Mouse (Mus musculus): ENCODE data around the gene Ppa1. TPM values are rescaled to one million over a fixed set of nuclear protein-coding genes. Genes with fewer than 3 reads are reported as not detected.

The Ppa1 gene
- polyA plus RNA-seq, 1 experiment from 2014 or later = 204 TPM

- no peak overlapping the region for H3K9ac ChIP-seq
- no peak overlapping the region for H3K27ac ChIP-seq (replicated peaks)
- no peak for ATAC-seq (ENCODE audit: low FRiP score, low read depth)
- no peak overlapping the region for H3K4me3 ChIP-seq
- H3K36me3 ChIP-seq = peaks cover 44% of the 10 kb centered on the region
- no peaks in the 10 kb centered on the region for H3K27me3 ChIP-seq
- 88% methylated on average over 3 of the region's 3 CpGs for WGBS
- no peak overlapping the region for H3K4me2 ChIP-seq
- H3K4me1 ChIP-seq (replicated peaks) = peaks cover 9% of the 10 kb centered on the region
- no peaks in the 10 kb centered on the region for H3K9me3 ChIP-seq
Measured at GRCm38 (mm10) chr10:61675935-61676334, 27.6 kb downstream of the Ppa1 start.

DNA sequence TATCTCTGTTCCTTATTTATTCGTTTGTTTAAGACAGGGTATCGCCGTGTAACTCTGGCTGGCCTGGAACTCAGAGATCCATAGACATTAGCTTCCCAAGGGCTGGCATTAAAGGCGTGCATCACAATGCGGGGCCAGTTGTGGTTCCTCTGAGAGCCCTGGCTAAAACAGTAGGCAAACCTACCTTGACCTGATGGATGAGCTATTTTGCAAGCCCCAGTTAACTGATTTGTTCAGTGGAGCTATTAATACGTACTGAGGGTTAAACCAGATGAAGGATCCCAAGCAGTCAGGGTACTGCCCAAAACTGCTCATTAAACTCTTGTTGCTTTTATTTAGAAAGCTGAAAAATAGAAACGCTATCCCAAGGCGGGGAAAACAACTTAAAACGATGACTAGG lies 31.2 kb downstream of the Ppa1 start:
- peak; percentile 5; the same call in 1 of the 2 replicates for ATAC-seq (ENCODE audit: low FRiP score, low read depth)
- H3K4me3 ChIP-seq = peak overlapping the region; percentile 72
- H3K36me3 ChIP-seq = peaks cover 11% of the 10 kb centered on the region
- H3K27ac ChIP-seq (replicated peaks) = peak overlapping the region; percentile 78
- H3K4me1 ChIP-seq (replicated peaks) = peaks cover 24% of the 10 kb centered on the region
- WGBS = 39% methylated on average over 9 of the region's 9 CpGs
- no peaks in the 10 kb centered on the region for H3K27me3 ChIP-seq
- H3K4me2 ChIP-seq = peak overlapping the region; percentile 62
- H3K9ac ChIP-seq = peak overlapping the region; percentile 57
- H3K9me3 ChIP-seq = no peaks in the 10 kb centered on the region

DNA sequence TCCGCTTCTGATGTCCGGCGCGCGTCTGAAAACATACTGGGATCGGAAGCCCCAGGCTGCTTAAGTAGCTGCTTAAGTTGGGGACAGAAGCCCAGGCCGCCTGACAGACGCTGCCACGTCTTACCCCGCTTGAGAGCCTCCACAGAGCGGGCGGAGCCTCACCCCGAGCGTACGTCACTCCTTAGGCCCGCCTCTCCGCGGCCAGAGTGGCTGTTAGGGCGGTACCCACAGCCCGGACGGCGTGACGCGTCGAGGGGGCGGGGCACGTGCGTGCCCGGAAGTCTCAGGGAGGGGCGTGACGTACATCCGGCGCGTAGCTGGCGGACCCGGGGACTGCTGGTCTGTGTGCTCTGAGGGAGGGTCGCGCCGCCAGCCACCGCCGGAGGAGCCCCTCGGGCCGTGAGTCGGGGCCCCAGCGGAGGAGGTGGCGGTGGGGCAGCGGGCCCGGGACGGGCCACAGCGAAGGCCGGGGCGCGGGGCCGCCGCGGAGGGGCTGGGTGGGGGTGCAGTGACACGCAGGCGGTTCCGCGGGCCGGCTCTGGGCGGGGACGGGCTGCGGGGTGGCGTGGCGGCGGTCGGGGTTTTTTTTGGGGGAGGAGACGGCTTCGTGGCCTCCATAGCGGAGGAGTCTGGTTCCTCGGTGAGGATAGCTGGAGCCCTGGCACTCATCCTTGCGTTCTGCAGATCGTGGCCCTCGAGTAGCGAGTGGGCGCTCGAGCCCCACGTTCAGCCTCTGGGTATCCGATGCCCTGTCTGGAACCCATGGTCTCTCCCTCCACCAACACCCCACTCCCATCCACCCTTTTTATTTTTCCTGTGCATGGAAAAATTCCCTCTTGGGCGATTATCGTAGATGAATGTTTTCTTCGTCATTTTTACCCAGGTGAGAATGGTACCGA lies 31.9 kb downstream of the Ppa1 start, which contains the start of gene Sar1a:
Gene Sar1a (plus strand): TSS at position 285 of the 899 bp plus-strand sequence.
- peak within 1 kb of the TSS; percentile 85 for H3K27ac ChIP-seq (replicated peaks)
- H3K27me3 ChIP-seq = no peaks in the 10 kb centered on the region
- peak; percentile 99 for ATAC-seq (ENCODE audit: low FRiP score, low read depth)
- H3K4me3 ChIP-seq = peak within 1 kb of the TSS; percentile 72
- WGBS = under 1% methylated on average over 74 of the region's 84 CpGs
- H3K9ac ChIP-seq = peak within 1 kb of the TSS; percentile 85
- no peaks in the 10 kb centered on the region for H3K9me3 ChIP-seq
- peak within 1 kb of the TSS; percentile 89 for H3K4me2 ChIP-seq
- peaks cover 24% of the 10 kb centered on the region for H3K4me1 ChIP-seq (replicated peaks)
- peaks cover 8% of the 10 kb centered on the region; the same call in 1 of the 2 replicates for H3K36me3 ChIP-seq

DNA sequence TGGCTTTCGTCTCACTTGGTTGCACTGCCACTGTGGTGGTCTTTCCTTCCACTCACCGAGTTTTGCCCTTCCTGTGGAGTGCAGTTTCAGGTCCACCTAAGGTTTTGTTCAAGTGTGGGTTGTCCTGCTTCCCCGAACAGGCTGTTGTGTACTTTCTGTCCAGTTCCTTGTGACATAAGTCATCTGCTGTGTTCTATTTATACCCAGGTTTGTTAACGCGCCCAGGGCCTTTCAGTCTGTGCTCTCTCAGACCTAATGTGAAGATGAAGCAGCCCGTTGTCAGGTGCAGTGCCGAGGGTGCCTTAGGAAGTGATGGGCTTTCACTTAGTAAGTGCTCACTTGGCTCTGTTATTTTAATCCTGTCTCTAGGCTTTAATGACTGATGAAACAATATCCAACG lies 41.1 kb downstream of the Ppa1 start:
- ATAC-seq (ENCODE audit: low FRiP score, low read depth) = no peak
- 90% methylated on average over 8 of the region's 8 CpGs for whole genome bisulfite sequencing
- no peak overlapping the region for H3K4me2 ChIP-seq

DNA sequence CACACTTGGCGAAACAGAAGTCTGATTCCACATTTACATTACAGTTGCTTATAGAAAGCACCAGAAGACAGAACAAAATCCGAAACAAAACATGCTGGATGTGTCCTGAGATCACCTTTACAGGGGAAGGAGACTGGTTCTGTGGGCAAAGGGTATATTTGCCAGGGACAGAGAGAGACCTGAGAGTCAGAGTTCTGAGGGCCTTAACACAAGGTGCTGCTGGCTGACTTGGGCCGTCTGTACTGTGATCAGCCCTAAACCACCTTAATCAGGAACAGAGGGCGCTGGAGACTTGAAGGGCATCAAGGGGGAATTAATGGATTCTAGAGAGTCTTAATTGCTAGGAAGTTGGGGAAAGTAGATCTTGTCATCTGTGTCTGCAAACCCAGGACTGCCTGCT lies 45.2 kb downstream of the Ppa1 start:
- Histone ChIP-seq H3K4me1 (replicated peaks) (peaks cover 21% of the 10 kb centered on the region), H3K27ac (replicated peaks) (no peak overlapping the region), H3K9ac (no peak overlapping the region), H3K36me3 (peaks cover 43% of the 10 kb centered on the region), H3K27me3 (no peaks in the 10 kb centered on the region), H3K4me3 (no peak overlapping the region), H3K4me2 (no peak overlapping the region), H3K9me3 (no peaks in the 10 kb centered on the region)
- 79% methylated on average over 4 of the region's 4 CpGs for WGBS
- ATAC-seq (ENCODE audit: low FRiP score, low read depth) = no peak

More for the DNA sequence above, 41.1 kb downstream of the Ppa1 start:
- H3K27ac ChIP-seq (replicated peaks) = no peak overlapping the region
- H3K36me3 ChIP-seq = peaks cover 69% of the 10 kb centered on the region
- no peaks in the 10 kb centered on the region for H3K9me3 ChIP-seq
- H3K27me3 ChIP-seq = no peaks in the 10 kb centered on the region
- H3K4me1 ChIP-seq (replicated peaks) = no peaks in the 10 kb centered on the region
- no peak overlapping the region for H3K4me3 ChIP-seq
- H3K9ac ChIP-seq = no peak overlapping the region

DNA sequence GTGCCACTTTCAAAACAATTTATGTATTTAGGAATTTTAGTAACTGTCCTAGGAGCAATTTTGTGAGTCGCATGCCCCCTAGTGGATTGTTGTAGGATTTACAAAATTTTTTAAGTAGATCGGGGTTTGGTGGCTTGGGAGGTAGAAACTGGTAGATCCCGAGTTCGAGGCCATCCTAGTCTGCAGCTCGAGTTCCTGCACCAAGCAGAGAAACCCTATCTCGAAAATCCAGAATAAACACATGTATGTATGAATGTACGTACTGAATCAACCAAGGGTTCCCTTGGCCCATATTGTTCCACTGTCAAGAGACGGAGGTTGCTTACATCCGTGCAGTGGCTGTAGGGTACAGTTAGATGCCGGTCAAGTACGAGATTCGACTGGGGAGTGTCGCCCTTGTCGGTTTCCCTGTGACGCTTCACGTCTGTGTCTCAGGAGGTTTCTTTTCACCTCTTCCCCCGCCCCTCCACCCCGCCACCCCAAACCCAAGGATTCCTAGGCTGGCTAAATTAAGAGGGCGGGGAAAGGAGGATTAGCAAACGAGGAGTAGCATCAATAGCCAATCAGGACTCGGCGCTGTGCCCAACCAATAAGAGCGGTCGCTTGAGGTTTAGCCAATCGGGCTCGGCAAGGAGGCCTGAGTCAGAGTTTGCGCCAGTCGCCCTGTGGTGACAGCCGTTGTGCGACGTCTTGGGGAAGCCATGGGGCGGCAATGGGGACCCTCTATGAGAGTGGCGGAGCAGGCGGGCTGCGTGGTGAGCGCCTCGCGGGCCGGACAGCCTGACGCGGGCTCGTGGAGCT lies 46.7 kb downstream of the Ppa1 start, which contains the start of gene Tysnd1:
Gene Tysnd1 (plus strand): TSS at position 645 of the 801 bp plus-strand sequence.
- ATAC-seq (ENCODE audit: low FRiP score, low read depth) = peak; percentile 97
- peaks cover 21% of the 10 kb centered on the region for H3K4me1 ChIP-seq (replicated peaks)
- peak within 1 kb of the TSS; percentile 75 for H3K27ac ChIP-seq (replicated peaks)
- H3K9me3 ChIP-seq = no peaks in the 10 kb centered on the region
- under 1% methylated on average over 42 of the region's 42 CpGs for WGBS
- H3K9ac ChIP-seq = peak within 1 kb of the TSS; percentile 80
- H3K4me3 ChIP-seq = peak within 1 kb of the TSS; percentile 74
- H3K4me2 ChIP-seq = peak within 1 kb of the TSS; percentile 100
- peaks cover 31% of the 10 kb centered on the region for H3K36me3 ChIP-seq
- no peaks in the 10 kb centered on the region for H3K27me3 ChIP-seq

DNA sequence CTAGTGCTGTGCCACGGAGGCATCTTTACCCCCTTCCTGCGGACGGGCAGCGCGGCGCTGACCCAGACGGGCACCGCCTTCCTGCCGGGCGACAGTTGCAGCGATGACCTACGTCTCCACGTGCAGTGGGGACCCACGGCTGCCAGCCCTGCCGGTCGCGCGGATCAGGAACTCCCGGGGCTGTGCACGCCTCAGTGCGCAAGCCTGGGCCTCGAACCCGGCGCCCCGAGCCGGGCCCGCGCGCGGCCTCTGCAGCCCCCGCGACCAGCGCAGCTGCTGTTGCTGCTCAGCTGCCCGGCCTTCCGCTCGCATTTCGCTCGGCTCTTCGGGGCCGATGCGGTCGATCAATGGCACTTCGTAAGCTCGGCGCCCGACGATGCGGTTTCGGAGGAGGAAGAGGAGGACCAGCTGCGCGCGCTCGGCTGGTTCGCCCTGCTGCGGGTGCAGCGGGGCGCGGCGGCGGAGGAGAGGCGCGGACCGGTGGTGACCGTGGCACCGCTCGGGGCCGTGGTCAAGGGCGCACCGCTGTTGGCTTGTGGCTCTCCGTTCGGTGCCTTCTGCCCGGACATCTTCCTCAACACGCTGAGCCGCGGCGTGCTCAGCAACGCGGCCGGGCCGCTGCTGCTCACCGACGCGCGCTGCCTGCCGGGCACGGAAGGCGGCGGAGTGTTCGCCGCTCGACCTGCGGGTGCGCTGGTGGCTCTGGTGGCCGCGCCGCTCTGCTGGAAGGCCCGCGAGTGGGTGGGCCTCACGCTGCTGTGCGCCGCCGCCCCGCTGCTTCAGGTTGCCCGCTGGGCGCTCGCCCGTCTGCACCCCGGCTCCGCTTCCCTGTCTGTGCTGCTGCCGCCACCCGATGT lies 47.6 kb downstream of the Ppa1 start:
- ATAC-seq (ENCODE audit: low FRiP score, low read depth) = peak; percentile 46
- H3K27me3 ChIP-seq = no peaks in the 10 kb centered on the region
- WGBS = under 1% methylated on average over 91 of the region's 111 CpGs

GRCm38 (mm10) chr10:61696560-61696823 lies 48.1 kb downstream of the Ppa1 start:
- Histone ChIP-seq H3K4me3 (peak overlapping the region; percentile 74), H3K4me2 (peak overlapping the region; percentile 100), H3K36me3 (peaks cover 18% of the 10 kb centered on the region), H3K27me3 (no peaks in the 10 kb centered on the region), H3K4me1 (replicated peaks) (peaks cover 21% of the 10 kb centered on the region), H3K9ac (peak overlapping the region; percentile 80), H3K27ac (replicated peaks) (no peak overlapping the region), H3K9me3 (no peaks in the 10 kb centered on the region)
- no peak for ATAC-seq (ENCODE audit: low FRiP score, low read depth)
- WGBS = 14% methylated on average over 19 of the region's 19 CpGs

More for the DNA sequence above, 47.6 kb downstream of the Ppa1 start:
- Histone ChIP-seq H3K9ac (peak overlapping the region; percentile 80), H3K4me2 (peak overlapping the region; percentile 100), H3K4me1 (replicated peaks) (peaks cover 21% of the 10 kb centered on the region), H3K4me3 (peak overlapping the region; percentile 74), H3K9me3 (no peaks in the 10 kb centered on the region), H3K36me3 (peaks cover 24% of the 10 kb centered on the region), H3K27ac (replicated peaks) (peak overlapping the region; percentile 74)

GRCm38 (mm10) chr10:61697028-61697427 lies 48.7 kb downstream of the Ppa1 start:
- H3K27ac ChIP-seq (replicated peaks) = no peak overlapping the region
- no peaks in the 10 kb centered on the region for H3K9me3 ChIP-seq
- no peaks in the 10 kb centered on the region for H3K27me3 ChIP-seq
- no peak for ATAC-seq (ENCODE audit: low FRiP score, low read depth)
- H3K4me3 ChIP-seq = peak overlapping the region; percentile 74
- H3K36me3 ChIP-seq = peaks cover 19% of the 10 kb centered on the region
- peaks cover 21% of the 10 kb centered on the region for H3K4me1 ChIP-seq (replicated peaks)
- H3K4me2 ChIP-seq = peak overlapping the region; percentile 100
- WGBS = 96% methylated on average over 2 of the region's 2 CpGs
- peak overlapping the region; percentile 80; the same call in 1 of the 2 replicates for H3K9ac ChIP-seq

GRCm38 (mm10) chr10:61704663-61705062 lies 56.3 kb downstream of the Ppa1 start:
- Histone ChIP-seq H3K9ac (no peak overlapping the region), H3K27ac (replicated peaks) (no peak overlapping the region), H3K4me1 (replicated peaks) (no peaks in the 10 kb centered on the region), H3K27me3 (no peaks in the 10 kb centered on the region), H3K4me2 (no peak overlapping the region), H3K4me3 (no peak overlapping the region), H3K36me3 (peaks cover 19% of the 10 kb centered on the region), H3K9me3 (no peaks in the 10 kb centered on the region)
- WGBS = 88% methylated on average over 4 of the region's 4 CpGs
- no peak for ATAC-seq (ENCODE audit: low FRiP score, low read depth)
